Mouse (Mus musculus) layer of hippocampus, postnatal 14 days (tissue): Measurements from ENCODE around the gene Trpm8. TPM values are rescaled to one million over a fixed set of nuclear protein-coding genes. Genes with fewer than 3 reads are reported as not detected.
A peak's percentile ranks its signal among the peaks of the same experiment; 100 is the strongest.

Experiments used
- DNase-seq, 2 experiments: peaks; one replicate each; pipeline ENCODE4 v3.0.0; 2021 to 2022; ENCODE audit warnings: low spot score in 2 of 2, mixed read lengths in 1 of 2
- total RNA-seq, 2 experiments: library from RNA; stranded (reverse); gene quantifications; 2 replicates each; pipeline ENCODE4 v1.2.3; 2021

Trpm8 gene
- total RNA-seq, 2 experiments from 2014 or later = 0.25 to 0.57 TPM

DNA sequence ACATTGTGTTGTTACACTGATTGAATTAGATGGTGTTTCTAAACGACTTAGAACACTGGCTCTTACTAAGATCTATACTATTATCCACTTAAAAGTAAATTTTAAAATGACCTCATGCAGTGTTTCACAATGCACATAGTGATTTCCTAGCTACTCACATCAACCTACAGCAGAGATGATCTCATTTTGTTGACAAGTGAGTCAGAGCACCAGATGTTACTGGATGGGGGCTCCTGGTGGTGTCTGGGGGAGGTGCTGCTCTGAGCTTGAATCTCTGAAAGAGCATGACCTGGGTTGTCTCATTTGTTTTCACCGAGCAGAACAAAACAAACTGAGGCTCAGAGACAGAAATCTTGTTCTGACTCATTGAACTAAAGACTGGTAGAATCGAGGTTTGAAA lies 68.1 kb downstream of the Trpm8 start:
- no peak for DNase-seq

DNA sequence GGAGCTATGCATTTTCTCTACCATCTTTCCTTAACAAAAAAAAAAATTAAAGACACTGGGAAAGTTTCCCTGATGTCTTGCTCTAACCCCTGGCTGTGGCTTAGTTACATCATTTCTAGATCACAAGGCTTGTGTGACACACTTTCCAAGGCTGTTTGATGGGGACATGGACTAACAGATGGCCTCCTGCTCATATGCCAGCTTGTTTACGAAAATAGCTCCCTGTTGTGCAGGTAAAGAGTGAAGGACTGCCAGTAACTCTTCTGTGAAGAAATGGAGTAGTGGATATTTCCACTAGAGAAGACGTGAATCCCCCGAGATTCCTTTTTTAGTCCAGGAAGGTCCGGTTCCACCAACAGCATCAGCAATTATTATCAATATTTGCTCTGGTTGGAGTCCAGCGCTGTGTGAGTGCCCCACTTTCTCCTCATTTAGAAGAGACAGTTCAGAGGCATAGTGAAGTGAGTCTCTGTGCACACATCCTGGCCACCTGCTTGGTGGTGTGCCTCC lies 71.1 kb downstream of the Trpm8 start:
- no peak for DNase-seq

DNA sequence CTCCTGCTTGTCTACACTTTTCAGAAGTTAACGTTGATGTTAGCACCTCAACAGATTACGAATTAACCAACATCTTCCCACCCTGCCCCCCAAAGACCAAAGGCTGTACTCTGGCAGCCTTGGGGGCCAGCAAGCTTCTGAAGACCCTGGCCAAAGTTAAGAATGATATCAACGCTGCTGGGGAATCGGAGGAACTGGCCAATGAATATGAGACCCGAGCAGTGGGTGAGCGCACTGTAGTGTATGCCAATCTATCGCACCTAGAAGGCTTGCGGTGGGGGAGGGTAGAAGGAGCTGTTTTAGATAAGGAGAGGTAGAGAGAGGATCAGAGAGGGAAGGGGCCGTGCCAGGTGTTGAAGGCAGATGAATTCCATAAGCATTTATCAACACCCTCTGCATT lies 73.3 kb downstream of the Trpm8 start:
- DNase-seq = no peak

GRCm38 (mm10) chr1:88355025-88355424 lies 77.6 kb downstream of the Trpm8 start:
- DNase-seq = no peak

DNA sequence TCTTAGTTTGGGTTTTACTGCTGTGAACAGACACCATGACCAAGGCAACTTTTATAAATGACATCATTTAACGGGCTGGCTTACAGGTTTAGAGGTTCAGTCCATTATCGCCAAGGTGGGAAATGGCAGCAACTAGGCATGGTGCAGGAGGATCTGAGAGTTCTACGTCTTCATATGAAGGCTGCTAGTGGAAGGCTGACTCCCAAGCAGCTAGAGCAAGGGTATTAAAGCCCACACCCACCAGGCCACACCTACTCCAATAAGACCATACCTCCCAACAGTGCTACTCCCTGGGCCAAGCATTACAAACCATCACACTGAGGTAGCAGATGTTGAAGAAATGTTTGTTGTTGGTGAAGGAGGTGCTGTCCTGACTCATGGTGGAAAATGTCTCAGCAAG lies 78.2 kb downstream of the Trpm8 start:
- no peak for DNase-seq

DNA sequence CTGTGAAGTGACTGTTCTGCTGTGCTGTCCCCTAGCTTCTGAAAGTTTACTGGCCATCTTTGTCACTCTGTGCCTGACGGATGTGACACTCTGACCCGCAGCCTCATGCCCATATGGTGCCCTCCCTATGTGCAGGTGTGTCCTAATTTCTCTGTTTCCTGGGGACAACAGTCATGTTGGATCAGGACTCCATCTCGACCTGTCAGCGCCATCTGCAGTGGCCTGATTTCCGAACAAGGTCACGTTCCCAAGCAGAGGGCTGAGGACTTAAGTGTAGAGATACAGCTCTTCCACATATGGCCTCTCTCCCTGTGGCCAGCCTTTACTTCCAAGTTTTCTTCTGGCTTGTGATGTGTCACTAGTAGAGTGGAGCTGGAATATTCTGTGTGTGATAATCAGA lies 79.2 kb downstream of the Trpm8 start:
- DNase-seq = no peak

DNA sequence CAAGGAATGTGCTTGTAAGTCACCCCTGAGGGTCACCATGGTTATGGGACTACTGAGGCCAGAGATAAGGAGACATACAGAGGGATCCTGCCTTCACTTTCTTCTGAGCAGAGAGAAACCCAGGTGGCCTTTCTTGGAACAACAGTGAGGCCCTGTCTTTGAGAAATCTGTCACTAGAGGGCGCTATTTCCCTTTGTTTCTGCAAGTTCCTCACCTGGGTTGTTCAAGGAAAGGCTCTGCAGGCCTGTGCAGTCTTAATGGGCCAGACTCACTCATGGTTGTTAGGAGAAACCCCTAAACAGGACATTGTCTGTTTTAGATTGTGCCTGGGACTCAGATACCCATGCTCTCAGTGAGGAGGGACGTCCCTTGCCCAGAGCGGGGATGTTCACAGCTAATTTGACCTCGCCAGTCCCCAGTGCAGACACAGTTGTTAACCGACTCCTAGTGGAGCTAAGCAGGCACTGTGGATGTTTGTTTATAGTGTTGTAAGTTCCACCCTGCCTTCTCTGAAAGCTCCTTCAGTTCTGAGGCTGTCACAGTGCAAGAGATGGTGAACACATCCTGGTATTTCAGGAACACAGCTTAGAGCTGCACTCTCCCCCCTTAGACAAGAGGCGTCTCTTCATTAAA lies 80.1 kb downstream of the Trpm8 start:
- peak; percentile 42 to 81 for DNase-seq

- no peak for DNase-seq
These were observed 80.7 kb downstream of the Trpm8 start for GRCm38 (mm10) chr1:88358102-88358654.

DNA sequence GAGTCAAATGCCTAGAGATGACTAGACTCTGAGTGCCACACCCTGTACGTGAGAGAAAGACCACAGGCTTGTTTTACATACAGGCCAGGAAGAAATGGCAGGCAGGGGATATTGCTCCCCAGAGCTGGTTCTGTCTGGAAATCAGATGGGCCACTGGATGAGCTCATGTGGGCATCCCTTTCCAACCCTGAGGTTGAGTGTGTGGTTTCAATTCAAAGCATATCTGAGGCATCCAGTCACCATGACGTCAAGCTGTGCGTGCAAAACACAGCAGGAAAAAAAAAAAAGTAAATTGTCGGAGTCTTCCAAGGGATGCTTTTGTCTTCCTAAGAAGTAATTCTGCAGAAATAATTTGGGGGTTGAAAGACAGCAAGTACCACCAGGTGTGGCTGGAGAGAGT lies 83.6 kb downstream of the Trpm8 start:
- no peak for DNase-seq

DNA sequence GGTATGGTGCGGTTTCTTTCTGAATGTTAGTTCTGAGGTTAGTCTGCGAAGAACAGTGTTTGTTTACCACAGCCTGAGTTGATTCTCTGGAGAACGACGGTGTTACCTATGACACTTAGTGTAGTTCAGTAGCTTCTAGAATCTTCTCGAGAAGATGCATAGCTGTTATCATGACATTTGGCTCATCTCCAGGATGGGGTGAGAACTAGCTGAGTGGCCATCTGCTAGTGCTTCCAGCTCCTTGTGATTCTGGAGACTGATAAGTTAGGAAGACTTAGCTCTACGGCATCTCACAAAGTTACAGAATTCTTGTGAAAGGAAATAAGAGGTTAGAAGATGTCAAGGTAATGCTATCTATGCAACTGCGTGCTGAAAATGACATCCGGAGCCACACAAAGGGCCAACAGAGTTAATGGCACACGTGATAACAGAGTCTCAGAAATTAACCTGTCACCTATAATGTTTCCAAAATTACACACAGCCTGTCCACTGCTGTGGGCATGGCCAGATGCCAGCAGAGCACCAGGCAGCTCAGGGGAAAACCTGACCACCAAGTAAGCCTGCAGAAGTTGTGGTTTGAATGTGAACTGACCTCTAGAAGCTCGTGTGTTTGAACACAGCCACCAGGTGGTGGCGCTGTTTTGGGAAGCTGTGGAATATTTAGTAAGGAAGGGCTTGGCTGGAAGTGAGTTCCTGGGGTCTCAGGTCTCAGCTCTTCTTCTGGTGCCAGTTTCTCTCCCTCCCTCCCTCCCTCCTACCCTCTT lies 89.6 kb downstream of the Trpm8 start:
- DNase-seq = no peak

DNA sequence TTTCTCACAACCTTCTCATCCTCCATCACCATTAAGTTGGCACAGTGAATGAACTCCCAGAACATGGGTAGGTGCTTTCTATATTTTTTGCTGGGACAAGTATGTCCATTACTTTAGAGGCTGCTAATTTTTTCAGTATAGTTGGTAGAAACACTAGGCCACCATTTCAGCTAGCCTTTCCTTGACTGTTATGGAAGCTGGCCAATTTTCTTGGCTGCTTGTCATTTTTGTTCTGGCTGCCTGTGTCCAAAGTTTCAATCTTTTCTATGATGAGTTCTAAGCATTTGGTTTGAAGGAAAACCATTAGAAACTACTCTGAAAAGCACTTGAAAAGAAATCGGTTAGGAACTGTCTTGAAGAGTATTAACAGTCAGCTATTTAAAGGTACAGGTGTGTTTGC lies 101.0 kb downstream of the Trpm8 start:
- DNase-seq = no peak

- DNase-seq = no peak
These were observed 114.2 kb downstream of the Trpm8 start for GRCm38 (mm10) chr1:88391632-88392031.

DNA sequence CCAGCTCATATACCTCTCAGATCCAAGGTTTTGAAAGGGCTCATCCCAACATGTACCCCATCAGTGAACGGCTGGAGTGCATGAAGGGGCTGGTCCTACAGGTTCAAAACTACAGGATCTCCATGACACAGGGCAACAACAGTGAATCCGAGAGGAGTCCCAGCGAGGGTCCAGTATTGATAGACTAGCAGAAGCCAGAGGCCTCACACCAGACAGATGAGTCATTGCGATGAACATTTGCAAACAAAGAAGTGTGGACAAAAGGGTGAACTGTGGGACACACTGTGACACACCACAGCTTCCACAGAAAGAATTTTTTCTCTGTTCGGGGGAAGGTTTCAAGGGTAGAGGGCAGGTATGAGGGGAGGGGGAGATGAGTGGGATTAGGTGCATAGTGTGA lies 115.9 kb downstream of the Trpm8 start:
- DNase-seq = no peak

DNA sequence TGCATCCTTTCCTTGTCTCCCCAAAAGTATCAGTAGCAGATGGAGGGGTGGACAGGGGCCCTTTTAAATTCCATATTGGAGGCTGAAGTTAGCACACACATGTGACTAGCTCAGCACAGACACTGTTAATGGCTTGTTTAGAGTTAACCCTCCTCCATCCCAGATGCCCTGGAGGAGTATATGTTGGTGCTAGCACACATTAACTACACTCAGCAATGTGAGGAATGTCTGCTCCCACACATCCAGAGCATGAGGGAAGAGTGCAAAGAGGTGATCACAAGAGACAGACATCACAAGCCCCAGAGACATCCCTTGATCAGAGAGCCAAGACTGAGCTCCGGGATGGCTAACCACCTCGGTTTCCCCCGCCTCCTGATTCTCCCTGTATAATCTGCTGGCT lies 125.9 kb downstream of the Trpm8 start:
- DNase-seq = no peak

DNA sequence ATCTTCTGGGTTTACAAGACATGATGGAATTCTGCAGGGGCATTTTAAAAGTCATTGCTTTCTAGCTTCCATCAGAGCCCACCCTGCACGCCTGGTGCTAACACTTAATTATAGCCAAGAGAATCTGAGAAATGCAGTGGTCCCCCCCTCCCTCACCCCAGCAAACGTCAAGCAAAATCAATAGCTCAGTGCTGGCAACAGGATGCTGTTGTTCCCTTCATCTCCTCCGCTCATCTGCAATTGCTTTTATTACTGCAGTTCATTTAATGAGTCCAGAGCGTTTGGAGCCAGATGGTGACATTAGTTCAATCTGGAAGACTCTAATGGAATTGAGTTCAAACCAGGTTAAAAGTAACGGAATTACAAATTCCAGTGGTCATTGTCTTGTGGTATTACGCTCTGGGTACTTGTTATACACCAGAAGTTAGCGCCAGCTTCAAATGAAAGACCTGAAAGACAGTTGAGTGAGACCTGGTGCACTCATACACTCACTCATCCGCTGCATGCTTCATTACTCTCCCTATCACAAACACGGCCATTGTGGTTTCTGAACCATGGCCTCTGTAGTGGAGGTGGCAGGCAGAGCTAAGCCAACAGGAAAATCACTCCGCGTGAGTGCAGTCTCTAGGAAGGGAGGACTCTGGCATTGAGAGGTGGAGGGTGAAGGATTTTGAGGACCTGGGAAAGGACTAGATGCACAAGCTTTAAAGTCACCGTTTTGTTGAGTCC lies 128.8 kb downstream of the Trpm8 start:
- DNase-seq = no peak

DNA sequence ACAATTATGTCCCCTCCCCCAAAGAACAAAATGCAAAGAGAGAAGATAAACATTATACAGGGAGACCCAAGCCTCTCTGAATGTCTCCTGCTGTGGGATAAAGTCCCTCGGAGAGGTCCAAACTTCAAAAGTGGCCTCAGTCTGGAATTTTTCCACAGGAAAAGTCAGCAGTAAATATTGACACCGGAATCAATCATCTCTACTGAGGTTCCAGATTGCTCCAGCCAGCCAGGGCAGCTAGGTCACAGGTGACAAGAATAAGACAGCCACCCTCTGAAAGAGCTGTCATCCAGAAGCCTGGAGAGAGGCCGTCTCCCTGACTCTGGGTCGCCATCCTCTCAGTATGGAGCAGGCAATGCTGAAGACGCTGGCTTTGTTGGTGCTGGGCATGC lies 129.3 kb downstream of the Trpm8 start, which contains the start of gene Spp2:
Spp2 (plus strand) TSS at position 155 of the 392 bp plus-strand sequence.
- DNase-seq = no peak

- no peak for DNase-seq
These were observed 130.9 kb downstream of the Trpm8 start for GRCm38 (mm10) chr1:88408340-88408739.

- DNase-seq = peak in 1 of 2 experiments; percentile 20
These were observed 134.6 kb downstream of the Trpm8 start for GRCm38 (mm10) chr1:88412013-88412412.

DNA sequence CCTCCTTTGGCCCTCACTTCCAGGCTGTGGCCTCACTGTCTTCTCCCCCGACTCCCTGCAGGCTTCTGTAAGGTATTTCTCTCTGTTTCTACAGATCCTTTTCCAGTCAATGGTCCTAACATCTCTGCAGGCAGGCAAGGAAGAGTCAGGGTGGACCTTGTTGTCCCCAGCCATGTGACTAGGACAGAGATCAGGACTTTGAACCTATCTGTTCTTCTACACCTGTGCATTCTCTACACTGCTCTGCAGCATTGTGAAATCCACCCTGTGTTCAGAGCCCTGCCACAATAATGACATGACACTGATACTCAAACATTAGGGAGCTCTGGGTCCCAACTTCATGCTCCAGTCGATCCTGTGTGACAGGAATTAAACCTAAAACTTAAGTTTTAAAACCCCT lies 141.5 kb downstream of the Trpm8 start:
- DNase-seq = no peak

DNA sequence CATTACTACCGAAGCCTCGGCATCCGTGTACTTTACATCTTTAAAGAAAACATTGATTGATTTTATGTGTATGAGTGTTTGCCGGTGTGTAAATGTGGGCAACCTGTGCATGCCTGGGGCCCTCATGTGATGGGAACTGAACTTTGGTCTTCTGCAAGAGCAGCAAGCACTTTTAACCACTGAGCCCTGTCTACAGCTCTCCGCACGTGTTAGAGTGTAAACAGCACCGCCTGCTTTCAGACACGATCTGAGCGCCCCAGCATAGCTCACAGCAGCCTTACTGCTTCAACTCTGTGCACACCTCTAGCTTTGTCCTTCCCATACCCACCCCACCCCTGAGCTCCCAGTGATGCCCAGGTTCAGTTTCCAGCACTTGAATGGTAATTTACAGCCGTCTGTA lies 144.6 kb downstream of the Trpm8 start:
- no peak for DNase-seq

DNA sequence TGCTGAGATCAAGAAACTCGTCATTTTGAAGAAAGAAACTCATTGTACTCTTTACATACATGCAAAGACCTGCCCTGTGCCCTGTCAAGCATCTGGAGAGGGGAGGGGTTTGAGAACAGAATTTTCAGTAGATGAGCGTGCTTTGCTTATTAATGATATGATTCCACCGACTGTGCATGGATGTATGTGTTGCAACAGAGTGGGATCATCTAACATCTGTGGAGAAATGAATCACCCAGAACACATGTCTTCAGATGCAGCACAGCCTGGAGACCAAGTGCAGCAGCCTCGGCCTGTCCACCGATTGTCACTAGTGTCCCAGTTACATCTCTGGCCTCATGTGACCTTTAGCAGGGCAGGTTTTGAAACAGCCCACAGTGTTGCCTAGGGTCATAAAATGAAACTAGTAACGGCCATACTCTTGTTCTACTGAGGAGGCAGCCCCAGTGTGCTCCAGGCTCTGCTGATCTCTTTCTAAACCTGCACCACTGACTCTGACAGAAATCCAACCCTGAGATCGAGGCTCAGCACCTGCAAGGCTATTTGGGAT lies 145.5 kb downstream of the Trpm8 start:
- DNase-seq = no peak
